Mouse (Mus musculus) cerebellum, adult 11 months (tissue): ENCODE data around the gene Nkapl.
A peak's percentile ranks its signal among the peaks of the same experiment; 100 is the strongest.
"Not testable (repeated sequence)": the region's sequence is repeated elsewhere in the genome, so short reads cannot be mapped to it uniquely, and the experiment has no call there.

Experiments used
- DNase-seq: peaks from one replicate; pipeline ENCODE4 v3.0.0; 2022

Nkapl gene

GRCm38 (mm10) chr13:21468061-21469019, at the start of gene Nkapl:
Nkapl (minus strand) TSS chr13:21468509.
- peak; percentile 83 for DNase-seq

DNA sequence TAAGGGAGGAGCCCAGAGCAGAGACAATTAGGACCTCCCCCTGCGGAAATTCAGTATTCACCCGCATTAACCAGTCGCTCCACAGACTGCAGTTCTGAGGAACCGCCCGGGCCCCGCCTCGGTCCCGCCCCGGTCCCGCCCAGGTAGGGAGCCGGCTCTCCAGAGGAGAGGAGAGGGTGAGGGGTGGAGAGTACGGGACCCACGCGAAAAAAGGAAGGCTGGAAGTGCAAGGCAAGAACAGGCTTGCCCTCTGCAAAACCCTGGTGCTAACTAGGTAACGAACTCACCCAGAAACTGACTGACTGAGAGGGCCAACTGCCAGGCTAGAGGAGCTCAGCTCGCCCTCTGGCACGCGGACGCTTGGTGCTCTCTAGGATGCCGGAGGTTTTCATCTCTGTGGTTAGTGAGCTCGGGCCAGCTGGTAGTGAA, 37.9 kb upstream of the Nkapl start:
- DNase-seq = peak; percentile 75

- no peak for DNase-seq
Observed at GRCm38 (mm10) chr13:21502296-21502695, 34.0 kb upstream of the Nkapl start.

DNA sequence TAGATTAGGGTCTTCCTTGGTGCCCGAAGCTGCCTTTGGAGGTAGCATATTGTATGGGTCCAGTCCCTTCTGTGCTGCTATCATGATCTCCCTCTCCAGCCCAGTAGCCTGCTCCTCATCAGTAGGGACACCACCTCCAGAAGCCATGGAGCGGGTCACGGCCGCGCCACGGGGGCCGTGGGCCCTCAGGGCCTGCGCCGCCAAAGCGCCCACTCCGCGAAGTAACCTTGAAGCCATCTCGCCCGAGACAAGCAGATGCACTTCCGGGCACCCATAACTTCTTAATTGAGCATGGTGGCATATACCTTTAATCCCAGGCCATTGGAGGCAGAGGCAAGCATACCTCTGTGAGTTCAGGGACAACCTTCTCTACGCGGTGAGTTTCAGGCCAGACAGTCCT, 32.9 kb upstream of the Nkapl start, which contains the start of gene Gm11273:
Gene Gm11273 (minus strand): TSS at position 237 of the 400 bp plus-strand sequence.
- not testable (repeated sequence) for DNase-seq

- peak; percentile 7 for DNase-seq
Observed at GRCm38 (mm10) chr13:21495080-21495479, 26.8 kb upstream of the Nkapl start, which contains the start of gene AK157302. AK157302 (plus strand) TSS chr13:21495223.

GRCm38 (mm10) chr13:21492847-21493246, 24.5 kb upstream of the Nkapl start:
- DNase-seq = no peak

GRCm38 (mm10) chr13:21486881-21487280, 18.6 kb upstream of the Nkapl start:
- DNase-seq = no peak

- DNase-seq = peak; percentile 65
Observed at GRCm38 (mm10) chr13:21478759-21479670, 10.7 kb upstream of the Nkapl start, which contains the start of the genes Zkscan4 and Gm10065. Zkscan4 (plus strand) TSS chr13:21478907. Gm10065 (minus strand) TSS chr13:21479441.

- no peak for DNase-seq
Observed at GRCm38 (mm10) chr13:21472427-21472826, 4.1 kb upstream of the Nkapl start.

GRCm38 (mm10) chr13:21469097-21469496, 788 bp upstream of the Nkapl start:
- no peak for DNase-seq

DNA sequence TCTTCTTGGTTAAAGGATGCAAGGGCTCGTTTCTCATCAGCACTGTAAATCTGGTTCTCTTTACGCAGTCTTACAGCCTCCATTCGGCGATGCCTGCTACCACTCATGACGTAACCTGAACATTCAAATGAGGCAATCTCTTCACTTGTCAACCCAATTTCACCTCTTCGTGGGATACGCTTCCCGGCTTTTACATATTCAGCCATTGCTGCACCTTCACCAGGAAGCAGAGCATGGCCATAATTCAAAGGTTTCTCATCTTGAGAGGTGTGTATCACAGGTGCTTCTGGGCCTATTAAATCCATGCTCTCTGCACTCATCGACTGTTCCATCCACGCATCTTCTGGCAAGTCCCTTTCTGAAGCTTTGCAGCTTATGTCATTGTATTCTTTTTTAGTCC, 973 bp downstream of the Nkapl start:
- no peak for DNase-seq

- not testable (repeated sequence) for DNase-seq
Observed at GRCm38 (mm10) chr13:21462516-21462915, 5.8 kb downstream of the Nkapl start.

- no peak for DNase-seq
Observed at GRCm38 (mm10) chr13:21456347-21456746, 12.0 kb downstream of the Nkapl start.

DNA sequence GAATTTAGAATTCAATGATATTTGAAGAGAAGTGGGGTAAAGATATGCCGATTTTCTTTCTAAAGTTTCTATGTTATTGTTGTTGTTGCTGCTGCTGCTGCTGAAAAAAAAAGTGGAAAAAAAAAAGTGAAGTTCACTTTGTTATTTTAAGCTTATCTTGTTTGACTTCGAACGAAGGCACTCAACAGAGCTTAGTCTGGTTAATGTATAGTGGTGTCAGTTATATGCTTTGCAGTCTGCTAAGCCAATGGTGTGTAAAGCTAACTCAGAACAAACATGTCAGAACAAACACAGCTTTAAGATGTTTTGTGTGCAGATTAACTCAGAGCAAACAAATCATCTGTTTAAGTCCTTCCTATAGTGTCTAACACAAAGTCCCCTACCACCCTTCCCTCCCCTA, 14.2 kb downstream of the Nkapl start:
- no peak for DNase-seq

GRCm38 (mm10) chr13:21453449-21453848, 14.9 kb downstream of the Nkapl start, which contains the start of gene Zscan26:
Zscan26 (minus strand) TSS chr13:21453730.
- peak; percentile 76 for DNase-seq

DNA sequence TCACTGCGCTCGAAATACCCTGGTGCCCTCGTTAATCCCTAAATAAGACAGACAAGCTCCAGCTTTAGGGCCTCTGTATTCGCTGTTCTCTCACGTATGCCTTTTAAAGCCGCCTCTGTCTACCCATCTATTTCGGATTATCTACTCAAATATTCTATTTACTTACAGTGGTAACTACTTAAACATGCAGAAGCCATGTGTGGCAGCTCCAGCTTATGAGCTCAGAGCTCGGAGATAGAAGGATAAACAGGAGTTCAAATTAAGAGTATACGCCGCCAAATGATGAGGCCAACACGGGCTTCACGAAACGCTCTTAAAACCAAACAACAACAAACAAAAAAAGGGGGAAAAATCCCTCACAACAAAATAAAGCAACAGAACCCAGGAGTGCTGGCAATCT, 15.3 kb downstream of the Nkapl start:
- no peak for DNase-seq

- no peak for DNase-seq
Observed at GRCm38 (mm10) chr13:21447856-21448614, 20.3 kb downstream of the Nkapl start.

- no peak for DNase-seq
Observed at GRCm38 (mm10) chr13:21446796-21447195, 21.5 kb downstream of the Nkapl start.

GRCm38 (mm10) chr13:21441207-21441572, 27.1 kb downstream of the Nkapl start:
- no peak for DNase-seq

GRCm38 (mm10) chr13:21440503-21441206, 27.7 kb downstream of the Nkapl start, which contains the start of gene Pgbd1:
Pgbd1 (minus strand) TSS chr13:21441058.
- DNase-seq = peak; percentile 74

DNA sequence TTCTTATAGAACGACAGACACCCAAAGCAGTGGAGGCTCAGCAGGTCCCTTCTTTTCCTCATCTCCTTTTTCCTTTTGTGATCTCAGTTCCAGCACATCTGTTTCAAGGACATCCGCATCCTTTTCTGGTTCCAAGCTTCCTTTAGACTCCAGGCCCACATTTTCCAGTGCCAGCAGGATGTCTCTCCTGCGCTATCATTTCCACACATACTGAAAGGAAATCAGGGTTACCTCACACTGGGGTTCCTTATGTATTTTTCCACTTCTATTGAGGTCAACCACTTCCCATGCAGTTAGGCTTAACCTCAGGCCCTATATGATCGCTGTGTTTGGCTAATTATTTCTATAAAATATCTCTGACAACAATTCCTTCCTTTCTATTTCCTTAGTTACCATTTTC, 32.8 kb downstream of the Nkapl start:
- no peak for DNase-seq
